38 mouse cellular contexts compared by ENCODE assay signal in the genomic region with DNA sequence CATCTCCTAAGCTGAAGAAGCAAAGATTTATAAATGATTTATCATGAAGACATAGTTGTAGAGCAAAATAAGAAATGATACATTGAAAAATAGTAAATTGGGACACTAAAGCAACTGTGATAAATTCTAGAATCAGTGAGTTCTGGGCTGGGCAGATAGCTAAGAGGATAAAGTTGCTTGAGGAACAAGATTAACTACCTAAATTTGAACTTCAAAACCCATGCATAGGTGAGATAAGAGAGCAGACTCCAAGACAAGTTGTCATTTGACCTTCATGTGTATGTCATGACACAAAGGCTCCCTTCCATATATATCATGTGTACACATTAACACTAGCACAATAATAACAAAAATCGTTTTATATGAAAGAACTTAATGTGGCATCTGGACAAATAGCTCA. TPM values are rescaled to one million over a fixed set of nuclear protein-coding genes. Genes with fewer than 3 reads are reported as not detected.
"Had no signal": no experiment of that assay in that cellular context is flagged by ENCODE, and none has a peak within 500 bp of the region (broad histone marks: within the 10 kb centered on the region; RNA-seq: fewer than 3 reads in every experiment).

No protein-coding gene starts in this region.

- H3K4me3 ChIP-seq: limb, embryonic 10.5 days; limb, embryonic 12.5 days; limb, embryonic 13.5 days; limb, embryonic 15.5 days; liver, embryonic 12.5 days; liver, embryonic 13.5 days; liver, embryonic 15.5 days; lung, embryonic 15.5 days; megakaryocyte, embryonic 14.5 days; midbrain, embryonic 10.5 days; midbrain, embryonic 12.5 days; midbrain, embryonic 13.5 days; midbrain, embryonic 15.5 days; myocyte; neural tube, embryonic 12.5 days had no signal

- H3K27me3 ChIP-seq: limb, embryonic 12.5 days; limb, embryonic 13.5 days; limb, embryonic 15.5 days; liver, embryonic 12.5 days; liver, embryonic 13.5 days; liver, embryonic 15.5 days; lung, embryonic 15.5 days; megakaryocyte, embryonic 14.5 days; midbrain, embryonic 12.5 days; midbrain, embryonic 13.5 days; midbrain, embryonic 15.5 days; neural tube, embryonic 12.5 days had no signal

- DNase-seq: left cerebral cortex, postnatal 4 days; liver; liver, embryonic 13.5 days; liver, postnatal 0 days; lung, adult 18-20 months; lung, adult 2 months; lung, embryonic 14.5 days; lung, postnatal 10 days; lung, postnatal 14 days; lung, postnatal 36 days; lung, postnatal 4 days; midbrain, embryonic 14.5 days had no signal

- H3K9ac ChIP-seq: limb, embryonic 12.5 days; limb, embryonic 13.5 days; limb, embryonic 15.5 days; liver, embryonic 12.5 days; liver, embryonic 13.5 days; liver, embryonic 14.5 days; liver, embryonic 15.5 days; liver, postnatal 0 days; lung, embryonic 14.5 days; lung, embryonic 15.5 days; midbrain, embryonic 12.5 days; midbrain, embryonic 13.5 days; midbrain, embryonic 15.5 days; neural tube, embryonic 12.5 days had no signal

- H3K4me1 ChIP-seq: limb, embryonic 10.5 days; limb, embryonic 12.5 days; limb, embryonic 13.5 days; limb, embryonic 15.5 days; liver, embryonic 12.5 days; liver, embryonic 13.5 days; liver, embryonic 15.5 days; lung, embryonic 15.5 days; megakaryocyte, embryonic 14.5 days; midbrain, embryonic 10.5 days; midbrain, embryonic 12.5 days; midbrain, embryonic 13.5 days; midbrain, embryonic 15.5 days; neural tube, embryonic 12.5 days had no signal

- H3K9me3 ChIP-seq: limb, embryonic 10.5 days; limb, embryonic 12.5 days; limb, embryonic 13.5 days; limb, embryonic 15.5 days; liver, embryonic 12.5 days; liver, embryonic 13.5 days; liver, embryonic 15.5 days; lung, embryonic 15.5 days; megakaryocyte, embryonic 14.5 days; midbrain, embryonic 10.5 days; midbrain, embryonic 12.5 days; midbrain, embryonic 13.5 days; midbrain, embryonic 15.5 days; neural tube, embryonic 12.5 days had no signal

- H3K36me3 ChIP-seq: limb, embryonic 10.5 days; limb, embryonic 12.5 days; limb, embryonic 13.5 days; limb, embryonic 15.5 days; liver, embryonic 12.5 days; liver, embryonic 13.5 days; liver, embryonic 15.5 days; lung, embryonic 15.5 days; midbrain, embryonic 10.5 days; midbrain, embryonic 12.5 days; midbrain, embryonic 13.5 days; midbrain, embryonic 15.5 days; neural tube, embryonic 12.5 days had no signal

- H3K27ac ChIP-seq: limb, embryonic 10.5 days; limb, embryonic 12.5 days; limb, embryonic 13.5 days; limb, embryonic 15.5 days; liver, embryonic 12.5 days; liver, embryonic 13.5 days; liver, embryonic 14.5 days; liver, embryonic 15.5 days; lung, embryonic 15.5 days; macrophage; midbrain, embryonic 10.5 days; midbrain, embryonic 12.5 days; midbrain, embryonic 13.5 days; midbrain, embryonic 15.5 days; neural tube, embryonic 12.5 days had no signal

- ATAC-seq: liver, embryonic 12.5 days; liver, postnatal 0 days; lung, postnatal 0 days; midbrain, embryonic 13.5 days; midbrain, embryonic 15.5 days; midbrain, embryonic 16.5 days had no signal

- H3K4me2 ChIP-seq: limb, embryonic 12.5 days; limb, embryonic 13.5 days; limb, embryonic 15.5 days; liver, embryonic 11.5 days; liver, embryonic 12.5 days; liver, embryonic 13.5 days; liver, embryonic 15.5 days; lung, embryonic 14.5 days; lung, embryonic 15.5 days; midbrain, embryonic 11.5 days; midbrain, embryonic 12.5 days; midbrain, embryonic 13.5 days; midbrain, embryonic 15.5 days; neural tube, embryonic 12.5 days had no signal

RNA-seq across cellular contexts. Expression of a gene that starts 48.1 kb away (rescaled TPM):
- total RNA-seq: liver, adult 2 months; megakaryocyte progenitor cell, adult 5-6 weeks; megakaryocyte, adult 5-6 weeks; megakaryocyte-erythroid progenitor cell, adult 5-6 weeks; monocyte, adult 5-6 weeks had no signal
- polyA plus RNA-seq: liver, adult 2 months; liver, embryonic 12.5 days; liver, embryonic 13.5 days; liver, embryonic 14.5 days; liver, embryonic 15.5 days; liver, postnatal 0 days; lung, adult 2 months; lung, embryonic 14.5 days; lung, embryonic 16.5 days; lung, postnatal 0 days; macrophage; myocyte had no signal
